Mouse (Mus musculus) liver, postnatal 0 days (tissue): ENCODE measurements around the gene Phf21a.

Experiments used
- CTCF ChIP-seq: sonication (generic); IDR thresholded peaks from 2 replicates; pipeline ENCODE4 v1.5.1; 2016; ENCODE audit warnings: antibody characterized with exemption, low read depth
- EP300 ChIP-seq: IDR thresholded peaks from 2 replicates; pipeline ENCODE4 v1.6.1; 2016; ENCODE audit warnings: antibody characterized with exemption, low read depth, mild to moderate bottlenecking

DNA sequence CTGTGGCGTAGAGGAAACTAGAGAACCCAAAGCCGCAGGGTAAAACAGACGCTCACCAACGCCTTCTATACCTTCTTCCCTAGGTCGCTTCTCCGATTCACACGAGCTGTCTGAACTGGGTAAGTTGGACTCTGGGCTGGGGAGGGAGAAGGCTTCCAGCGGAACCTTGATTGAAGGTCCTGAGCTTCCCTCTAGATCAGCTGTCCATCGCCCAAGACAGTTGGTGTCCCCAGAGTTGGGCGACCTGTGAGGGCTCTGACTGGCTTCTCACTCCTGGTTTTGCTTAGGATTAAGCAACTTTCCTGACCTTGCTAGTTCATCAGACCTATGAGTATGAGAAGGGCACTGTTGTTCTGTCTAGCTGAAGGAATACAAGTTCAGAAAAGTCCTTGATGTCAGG, 282.9 kb downstream of the Phf21a start:
- TF ChIP-seq CTCF = no peak
- no peak for TF ChIP-seq EP300
